Mouse (Mus musculus): ENCODE results near the gene Rngtt. TPM values are rescaled to one million over a fixed set of nuclear protein-coding genes. Genes with fewer than 3 reads are reported as not detected.

The Rngtt gene
- polyA plus RNA-seq, 1 experiment from 2014 or later: 14.9 TPM

GRCm38 (mm10) chr4:33393437-33393836 lies 83.3 kb downstream of the Rngtt start:
- no peak overlapping the region for H3K27ac ChIP-seq (replicated peaks)
- no peak for ATAC-seq (ENCODE audit: extremely low read depth, insufficient number of reproducible peaks, low FRiP score, low TSS enrichment)
- H3K4me1 ChIP-seq: no peaks in the 10 kb centered on the region
- no peak overlapping the region for H3K4me3 ChIP-seq
- no peak overlapping the region for H3K4me2 ChIP-seq
- no peaks in the 10 kb centered on the region for H3K9me3 ChIP-seq
- WGBS: 78% methylated on average over 2 of the region's 2 CpGs
- H3K27me3 ChIP-seq (replicated peaks): no peaks in the 10 kb centered on the region
- 0 out of 2 replicates have a peak, but pooled peaks cover 3% of the 10 kb centered on the region for H3K36me3 ChIP-seq
- no peak overlapping the region for H3K9ac ChIP-seq

DNA sequence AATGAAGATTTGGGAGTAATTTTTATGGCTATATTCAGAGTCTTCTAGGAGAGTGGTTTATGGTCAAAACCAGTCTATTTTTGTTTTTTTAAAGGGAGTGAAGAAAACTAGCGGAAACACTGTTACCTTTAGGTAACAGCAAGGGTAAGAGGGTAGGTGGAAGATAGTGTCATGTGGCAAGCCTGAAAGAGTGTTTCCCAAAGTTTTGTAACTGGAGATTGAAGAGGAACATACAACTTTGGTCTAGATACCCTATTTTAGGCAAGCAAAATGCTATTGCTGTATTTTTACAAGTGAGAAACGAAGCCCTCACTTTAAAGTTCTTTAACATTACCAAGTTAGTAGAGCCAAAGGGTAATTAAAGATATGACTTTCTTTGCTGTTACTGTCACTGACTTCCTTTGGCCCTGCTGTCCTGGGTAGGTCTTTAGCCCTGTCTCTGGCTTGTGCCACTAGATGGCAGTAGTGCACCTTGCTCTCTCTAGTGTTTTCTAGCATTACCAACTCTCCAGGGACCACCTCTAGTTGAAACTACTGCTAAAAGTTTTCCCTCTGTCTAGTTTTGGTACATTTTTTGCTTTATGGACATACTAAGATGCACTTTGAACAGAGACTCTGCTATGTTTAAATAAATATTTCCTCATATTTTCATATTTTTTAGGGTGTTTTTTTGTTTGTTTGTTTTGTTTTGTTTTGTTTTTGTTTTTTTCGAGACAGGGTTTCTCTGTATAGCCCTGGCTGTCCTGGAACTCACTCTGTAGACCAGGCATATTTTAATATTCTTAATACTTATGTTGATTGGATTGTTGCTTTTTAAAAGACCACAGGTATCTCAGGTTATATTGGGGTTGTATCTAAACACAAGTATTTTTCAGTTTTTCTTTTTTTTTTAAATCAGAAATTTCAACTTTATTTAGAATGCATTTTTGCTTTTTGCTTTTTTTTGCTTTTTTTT lies 86.4 kb downstream of the Rngtt start:
- WGBS: 49% methylated on average over 3 of the region's 3 CpGs
- no peak for ATAC-seq (ENCODE audit: extremely low read depth, insufficient number of reproducible peaks, low FRiP score, low TSS enrichment)
- H3K4me3 ChIP-seq: no peak overlapping the region
- no peak overlapping the region for H3K9ac ChIP-seq
- H3K4me2 ChIP-seq: no peak overlapping the region
- H3K27ac ChIP-seq (replicated peaks): no peak overlapping the region
- no peaks in the 10 kb centered on the region for H3K9me3 ChIP-seq
- H3K4me1 ChIP-seq: peaks cover 9% of the 10 kb centered on the region
- H3K36me3 ChIP-seq: 0 out of 2 replicates have a peak, but pooled peaks cover 3% of the 10 kb centered on the region
- no peaks in the 10 kb centered on the region for H3K27me3 ChIP-seq (replicated peaks)

GRCm38 (mm10) chr4:33405723-33406293 lies 95.7 kb downstream of the Rngtt start:
- no peaks in the 10 kb centered on the region for H3K27me3 ChIP-seq (replicated peaks)
- WGBS: 75% methylated on average over 2 of the region's 2 CpGs
- no peak overlapping the region for H3K27ac ChIP-seq (replicated peaks)
- no peak for ATAC-seq (ENCODE audit: extremely low read depth, insufficient number of reproducible peaks, low FRiP score, low TSS enrichment)
- H3K4me2 ChIP-seq: no peak overlapping the region
- no peaks in the 10 kb centered on the region for H3K9me3 ChIP-seq
- H3K4me3 ChIP-seq: no peak overlapping the region
- H3K4me1 ChIP-seq: peaks cover 10% of the 10 kb centered on the region; the same call in 1 of the 2 replicates
- H3K9ac ChIP-seq: no peak overlapping the region
- no peaks in the 10 kb centered on the region; the same call in 1 of the 2 replicates for H3K36me3 ChIP-seq

- no peak overlapping the region for H3K27ac ChIP-seq (replicated peaks)
- no peaks in the 10 kb centered on the region for H3K9me3 ChIP-seq
- no peak for ATAC-seq (ENCODE audit: extremely low read depth, insufficient number of reproducible peaks, low FRiP score, low TSS enrichment)
- no peak overlapping the region for H3K4me2 ChIP-seq
- H3K27me3 ChIP-seq (replicated peaks): no peaks in the 10 kb centered on the region
- peaks cover 6% of the 10 kb centered on the region; the same call in 1 of the 2 replicates for H3K36me3 ChIP-seq
- H3K9ac ChIP-seq: no peak overlapping the region
- H3K4me3 ChIP-seq: no peak overlapping the region
- 81% methylated on average over 4 of the region's 4 CpGs for WGBS
- no peaks in the 10 kb centered on the region for H3K4me1 ChIP-seq
These were observed 103.7 kb downstream of the Rngtt start for GRCm38 (mm10) chr4:33413791-33414190.

DNA sequence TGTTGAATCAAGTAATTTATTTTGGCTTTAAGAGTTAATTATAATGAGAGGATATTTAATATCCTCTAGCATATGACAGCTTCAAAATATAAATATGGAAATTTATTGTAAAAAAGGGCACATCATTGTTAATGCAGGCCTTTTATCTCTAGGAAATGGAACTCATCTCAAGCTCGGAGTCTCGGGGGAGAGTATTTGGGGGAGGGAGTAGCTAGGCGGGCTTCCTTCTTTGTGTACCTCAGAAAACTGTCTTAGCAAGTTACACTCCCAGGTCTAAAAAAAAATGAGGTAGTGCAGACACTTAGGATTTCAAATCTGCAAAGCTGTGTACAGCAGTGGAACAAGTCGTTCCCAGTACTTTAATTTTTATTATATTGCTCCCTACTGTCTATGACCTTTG lies 104.7 kb downstream of the Rngtt start:
- Histone ChIP-seq H3K36me3 (peaks cover 6% of the 10 kb centered on the region; the same call in 1 of the 2 replicates), H3K9me3 (no peaks in the 10 kb centered on the region), H3K4me1 (no peaks in the 10 kb centered on the region), H3K9ac (no peak overlapping the region), H3K27me3 (replicated peaks) (no peaks in the 10 kb centered on the region), H3K27ac (replicated peaks) (no peak overlapping the region), H3K4me3 (no peak overlapping the region), H3K4me2 (no peak overlapping the region)
- no peak for ATAC-seq (ENCODE audit: extremely low read depth, insufficient number of reproducible peaks, low FRiP score, low TSS enrichment)
- 64% methylated on average over 4 of the region's 4 CpGs for WGBS

DNA sequence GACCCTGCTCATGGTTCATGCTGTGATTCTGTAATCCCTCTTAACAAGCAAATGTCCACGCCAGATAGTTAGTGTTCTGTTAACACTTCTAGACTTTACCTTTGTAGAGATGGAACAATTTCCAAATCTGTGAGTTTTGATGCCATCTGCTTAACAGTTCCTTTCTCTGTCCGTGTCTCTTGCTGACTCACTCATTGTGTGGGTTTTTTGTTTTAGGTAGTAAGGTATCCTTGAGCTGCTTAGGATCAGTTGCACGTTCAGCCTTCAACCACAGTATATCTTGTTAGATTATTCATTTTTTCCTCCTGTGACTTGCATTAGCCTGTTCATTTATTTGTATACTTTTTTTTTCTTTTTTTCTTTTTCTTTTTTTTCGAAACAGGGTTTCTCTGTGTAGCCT lies 107.3 kb downstream of the Rngtt start:
- no peak overlapping the region for H3K9ac ChIP-seq
- H3K4me3 ChIP-seq: no peak overlapping the region
- H3K27me3 ChIP-seq (replicated peaks): no peaks in the 10 kb centered on the region
- no peaks in the 10 kb centered on the region for H3K9me3 ChIP-seq
- no peak overlapping the region for H3K27ac ChIP-seq (replicated peaks)
- ATAC-seq (ENCODE audit: extremely low read depth, insufficient number of reproducible peaks, low FRiP score, low TSS enrichment): no peak
- WGBS: 85% methylated on average over 4 of the region's 4 CpGs
- H3K36me3 ChIP-seq: 0 out of 2 replicates have a peak, but pooled peaks cover 2% of the 10 kb centered on the region
- H3K4me1 ChIP-seq: no peaks in the 10 kb centered on the region
- no peak overlapping the region for H3K4me2 ChIP-seq

GRCm38 (mm10) chr4:33419644-33420043 lies 109.5 kb downstream of the Rngtt start:
- Histone ChIP-seq H3K4me2 (no peak overlapping the region), H3K4me1 (no peaks in the 10 kb centered on the region), H3K27ac (replicated peaks) (no peak overlapping the region), H3K27me3 (replicated peaks) (no peaks in the 10 kb centered on the region), H3K9ac (no peak overlapping the region), H3K36me3 (0 out of 2 replicates have a peak, but pooled peaks cover 3% of the 10 kb centered on the region), H3K9me3 (no peaks in the 10 kb centered on the region), H3K4me3 (no peak overlapping the region)
- no peak for ATAC-seq (ENCODE audit: extremely low read depth, insufficient number of reproducible peaks, low FRiP score, low TSS enrichment)
- 94% methylated on average over 1 of the region's 1 CpGs for WGBS

DNA sequence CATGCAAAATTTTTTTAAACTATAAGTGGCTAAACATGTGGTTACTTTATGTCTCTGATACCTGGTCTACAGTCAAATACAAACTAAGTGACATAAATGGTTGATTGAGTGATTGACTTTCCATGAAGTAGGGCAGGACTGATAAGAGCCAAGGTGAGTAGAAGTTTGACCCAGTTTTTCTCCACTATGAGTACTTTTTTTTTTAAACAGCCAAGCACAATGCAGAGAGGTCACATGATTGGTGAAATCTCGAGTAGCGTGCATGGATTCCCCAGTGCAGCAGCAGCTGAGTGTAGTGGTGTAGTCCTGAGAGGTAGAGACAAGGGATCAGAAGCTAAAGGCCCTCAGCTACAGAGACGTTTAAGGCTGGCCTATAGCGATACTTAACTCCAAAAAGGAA lies 118.7 kb downstream of the Rngtt start:
- ATAC-seq (ENCODE audit: extremely low read depth, insufficient number of reproducible peaks, low FRiP score, low TSS enrichment): no peak
- no peaks in the 10 kb centered on the region for H3K4me1 ChIP-seq
- no peaks in the 10 kb centered on the region for H3K36me3 ChIP-seq
- H3K27ac ChIP-seq (replicated peaks): no peak overlapping the region
- H3K27me3 ChIP-seq (replicated peaks): no peaks in the 10 kb centered on the region
- no peaks in the 10 kb centered on the region for H3K9me3 ChIP-seq
- no peak overlapping the region for H3K4me3 ChIP-seq
- no peak overlapping the region for H3K4me2 ChIP-seq
- no peak overlapping the region for H3K9ac ChIP-seq
- WGBS: 50% methylated on average over 4 of the region's 4 CpGs

GRCm38 (mm10) chr4:33441864-33442263 lies 131.8 kb downstream of the Rngtt start:
- H3K4me3 ChIP-seq: no peak overlapping the region
- no peak for ATAC-seq (ENCODE audit: extremely low read depth, insufficient number of reproducible peaks, low FRiP score, low TSS enrichment)
- H3K36me3 ChIP-seq: no peaks in the 10 kb centered on the region
- no peak overlapping the region for H3K27ac ChIP-seq (replicated peaks)
- WGBS: 80% methylated on average over 6 of the region's 6 CpGs
- H3K27me3 ChIP-seq (replicated peaks): no peaks in the 10 kb centered on the region
- no peak overlapping the region for H3K4me2 ChIP-seq
- no peaks in the 10 kb centered on the region for H3K4me1 ChIP-seq
- no peaks in the 10 kb centered on the region for H3K9me3 ChIP-seq
- no peak overlapping the region for H3K9ac ChIP-seq

GRCm38 (mm10) chr4:33446265-33446664 lies 136.2 kb downstream of the Rngtt start:
- Histone ChIP-seq H3K9ac (no peak overlapping the region), H3K27ac (replicated peaks) (no peak overlapping the region), H3K4me3 (no peak overlapping the region), H3K4me1 (no peaks in the 10 kb centered on the region), H3K4me2 (no peak overlapping the region), H3K36me3 (no peaks in the 10 kb centered on the region), H3K27me3 (replicated peaks) (no peaks in the 10 kb centered on the region), H3K9me3 (no peaks in the 10 kb centered on the region)
- WGBS: 90% methylated on average over 3 of the region's 3 CpGs
- ATAC-seq (ENCODE audit: extremely low read depth, insufficient number of reproducible peaks, low FRiP score, low TSS enrichment): no peak

DNA sequence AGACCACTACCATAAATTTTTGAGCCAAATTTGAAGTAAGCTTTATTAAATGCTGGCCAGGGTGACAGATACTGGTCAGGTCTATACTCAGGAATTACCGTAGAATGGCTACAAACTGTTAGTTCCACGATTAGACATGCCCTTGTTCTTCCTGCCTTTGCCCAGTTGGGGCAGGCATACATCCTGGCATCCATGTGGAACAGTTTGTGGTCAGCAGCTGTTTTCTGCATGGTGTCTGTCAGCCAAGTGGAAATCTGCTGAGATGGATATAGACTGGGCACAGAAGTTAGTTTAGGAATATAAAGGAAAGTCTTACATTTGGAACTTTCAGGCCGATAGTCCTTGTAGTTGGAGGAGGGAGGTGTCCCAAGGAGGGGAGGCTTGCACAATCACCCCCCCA lies 136.8 kb downstream of the Rngtt start:
- no peak for ATAC-seq (ENCODE audit: extremely low read depth, insufficient number of reproducible peaks, low FRiP score, low TSS enrichment)
- no peaks in the 10 kb centered on the region for H3K9me3 ChIP-seq
- no peaks in the 10 kb centered on the region for H3K4me1 ChIP-seq
- H3K27ac ChIP-seq (replicated peaks): no peak overlapping the region
- no peak overlapping the region for H3K4me3 ChIP-seq
- no peak overlapping the region for H3K9ac ChIP-seq
- WGBS: 91% methylated on average over 3 of the region's 3 CpGs
- no peaks in the 10 kb centered on the region for H3K27me3 ChIP-seq (replicated peaks)
- H3K4me2 ChIP-seq: no peak overlapping the region
- H3K36me3 ChIP-seq: no peaks in the 10 kb centered on the region
